Mouse (Mus musculus) right cerebral cortex, adult 18-20 months (tissue): Measurements from ENCODE around the gene Taf1c.
A peak's percentile ranks its signal among the peaks of the same experiment; 100 is the strongest.

Source experiments
- DNase-seq: peaks from one replicate; pipeline ENCODE4 v3.0.0; 2022; ENCODE audit warnings: mixed read lengths

Gene Taf1c

GRCm38 (mm10) chr8:119604996-119605395, at the start of gene Taf1c:
Gene Taf1c (minus strand): TSS chr8:119605222.
- DNase-seq, result peak; percentile 91

- DNase-seq, result no peak
These were observed 46.3 kb upstream of the Taf1c start for GRCm38 (mm10) chr8:119651324-119651723.

- DNase-seq, result no peak
These were observed 41.8 kb upstream of the Taf1c start for GRCm38 (mm10) chr8:119646846-119647245.

GRCm38 (mm10) chr8:119646197-119646596, 41.2 kb upstream of the Taf1c start:
- DNase-seq, result no peak

- DNase-seq, result no peak
These were observed 40.1 kb upstream of the Taf1c start for GRCm38 (mm10) chr8:119644981-119645597.

- no peak for DNase-seq
These were observed 39.5 kb upstream of the Taf1c start for GRCm38 (mm10) chr8:119644429-119644960.

- DNase-seq, result no peak
These were observed 37.9 kb upstream of the Taf1c start for GRCm38 (mm10) chr8:119642960-119643359.

- no peak for DNase-seq
These were observed 36.0 kb upstream of the Taf1c start for GRCm38 (mm10) chr8:119641058-119641457.

GRCm38 (mm10) chr8:119639798-119640197, 34.8 kb upstream of the Taf1c start:
- no peak for DNase-seq

- DNase-seq, result no peak
These were observed 33.2 kb upstream of the Taf1c start for GRCm38 (mm10) chr8:119638261-119638660.

- no peak for DNase-seq
These were observed 32.4 kb upstream of the Taf1c start for GRCm38 (mm10) chr8:119637381-119637780.

GRCm38 (mm10) chr8:119636766-119637165, 31.7 kb upstream of the Taf1c start:
- no peak for DNase-seq

- peak; percentile 33 for DNase-seq
These were observed 30.9 kb upstream of the Taf1c start for GRCm38 (mm10) chr8:119635958-119636357.

- DNase-seq, result no peak
These were observed 30.4 kb upstream of the Taf1c start, which contains the start of gene Kcng4 for GRCm38 (mm10) chr8:119635378-119635777. Gene Kcng4 (minus strand): TSS chr8:119635680.

GRCm38 (mm10) chr8:119634616-119635336, 29.8 kb upstream of the Taf1c start:
- DNase-seq, result peak; percentile 48

- DNase-seq, result no peak
These were observed 27.9 kb upstream of the Taf1c start for GRCm38 (mm10) chr8:119632909-119633308.

- no peak for DNase-seq
These were observed 27.2 kb upstream of the Taf1c start for GRCm38 (mm10) chr8:119632246-119632645.

GRCm38 (mm10) chr8:119630841-119631240, 25.8 kb upstream of the Taf1c start:
- DNase-seq, result no peak

- no peak for DNase-seq
These were observed 22.8 kb upstream of the Taf1c start for GRCm38 (mm10) chr8:119627613-119628359.

GRCm38 (mm10) chr8:119627199-119627598, 22.2 kb upstream of the Taf1c start:
- no peak for DNase-seq

GRCm38 (mm10) chr8:119625788-119626187, 20.8 kb upstream of the Taf1c start:
- DNase-seq, result no peak

- no peak for DNase-seq
These were observed 19.9 kb upstream of the Taf1c start for GRCm38 (mm10) chr8:119624916-119625315.

- DNase-seq, result no peak
These were observed 18.7 kb upstream of the Taf1c start for GRCm38 (mm10) chr8:119623744-119624143.
